Mouse (Mus musculus): ENCODE measurements around the gene B3gnt2. TPM values are rescaled to one million over a fixed set of nuclear protein-coding genes. Genes with fewer than 3 reads are reported as not detected.

B3gnt2 gene
- total RNA-seq, 4 experiments from 2014 or later, result 11.8 to 14.8 (median 14.0) TPM

DNA sequence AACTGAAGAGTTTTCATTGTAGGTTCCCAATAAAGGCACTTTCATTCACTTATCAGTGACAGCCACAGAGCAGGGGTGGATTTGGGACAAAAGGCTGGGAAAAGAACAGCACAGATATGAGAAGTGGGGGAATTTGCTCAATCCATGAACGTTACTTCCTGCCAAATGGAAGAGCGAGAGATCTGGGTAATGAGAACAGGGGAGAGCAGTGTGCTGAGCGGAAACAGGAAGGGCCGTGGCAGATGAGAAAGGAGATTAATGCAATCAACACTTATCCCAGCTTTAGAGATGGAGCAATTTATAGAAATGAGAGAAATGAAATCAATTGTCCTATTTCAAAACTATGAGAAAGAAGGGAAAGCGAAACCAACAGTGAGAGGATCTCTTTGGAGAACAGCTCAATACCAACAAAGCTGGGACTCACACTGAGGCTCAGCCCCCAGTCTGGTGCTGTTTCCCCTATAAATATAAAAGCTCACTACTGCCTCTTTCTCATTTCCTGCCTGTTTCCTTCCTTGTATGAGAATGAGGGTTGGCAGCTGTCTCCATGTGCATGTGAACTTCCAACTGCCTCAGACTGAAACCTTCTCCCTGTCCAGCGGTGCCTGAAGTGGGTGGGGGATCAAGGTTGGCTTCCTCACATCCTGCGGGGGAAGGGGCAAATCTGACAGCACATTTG is 11.0 kb upstream of the B3gnt2 start:
- no peak for DNase-seq (ENCODE audit: low spot score in 2 of 2)

- no peak for DNase-seq (ENCODE audit: low spot score in 2 of 2)
Measured at GRCm38 (mm10) chr11:22868582-22868981, 7.8 kb upstream of the B3gnt2 start.

- no peak for DNase-seq (ENCODE audit: low spot score in 2 of 2)
Measured at GRCm38 (mm10) chr11:22867691-22868090, 6.9 kb upstream of the B3gnt2 start.

- DNase-seq (ENCODE audit: low spot score in 2 of 2), result no peak
Measured at GRCm38 (mm10) chr11:22865635-22866246, 5.0 kb upstream of the B3gnt2 start.

GRCm38 (mm10) chr11:22864305-22865060 is 3.7 kb upstream of the B3gnt2 start:
- DNase-seq (ENCODE audit: low spot score in 2 of 2), result no peak

DNA sequence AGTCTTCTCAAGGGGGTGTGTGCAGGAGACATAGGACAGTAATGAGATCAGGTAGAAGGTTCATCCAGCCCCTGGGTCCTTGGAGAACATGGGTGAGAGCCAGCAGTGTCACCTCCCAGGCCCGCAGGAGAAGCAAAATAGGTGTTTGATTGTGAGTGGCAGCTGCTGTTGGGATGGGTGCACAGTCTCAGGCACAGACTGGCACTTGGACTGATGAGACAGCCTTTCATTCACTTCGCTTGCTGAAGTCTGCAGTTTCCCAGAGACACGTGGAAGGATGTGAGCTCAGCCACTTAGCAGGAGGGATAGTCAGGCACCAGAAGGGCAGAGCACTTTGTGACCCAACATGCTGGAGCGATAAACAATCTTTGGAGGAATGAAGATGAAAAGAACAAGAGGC is 2.8 kb upstream of the B3gnt2 start:
- DNase-seq (ENCODE audit: low spot score in 2 of 2), result no peak

DNA sequence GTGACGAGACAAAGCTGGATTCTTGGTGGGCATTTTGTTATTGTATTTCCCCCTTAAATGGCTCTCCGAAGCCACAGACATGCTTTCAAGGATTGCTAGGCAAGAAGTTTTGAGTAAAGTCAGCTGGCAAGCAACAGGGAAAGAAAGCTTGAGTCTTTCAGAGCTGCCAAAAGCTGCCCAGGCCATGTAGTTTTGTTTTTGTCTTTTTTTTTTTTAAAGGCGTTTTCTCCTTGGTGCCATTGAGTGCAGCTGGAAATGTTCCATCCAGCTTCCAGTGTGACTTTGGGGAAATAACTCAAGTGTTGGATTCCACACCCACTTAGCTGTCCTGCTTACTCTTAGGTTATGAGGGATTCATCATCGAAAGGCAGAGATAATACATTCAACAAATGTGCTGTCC is 554 bp upstream of the B3gnt2 start:
- DNase-seq (ENCODE audit: low spot score in 2 of 2), result no peak

DNA sequence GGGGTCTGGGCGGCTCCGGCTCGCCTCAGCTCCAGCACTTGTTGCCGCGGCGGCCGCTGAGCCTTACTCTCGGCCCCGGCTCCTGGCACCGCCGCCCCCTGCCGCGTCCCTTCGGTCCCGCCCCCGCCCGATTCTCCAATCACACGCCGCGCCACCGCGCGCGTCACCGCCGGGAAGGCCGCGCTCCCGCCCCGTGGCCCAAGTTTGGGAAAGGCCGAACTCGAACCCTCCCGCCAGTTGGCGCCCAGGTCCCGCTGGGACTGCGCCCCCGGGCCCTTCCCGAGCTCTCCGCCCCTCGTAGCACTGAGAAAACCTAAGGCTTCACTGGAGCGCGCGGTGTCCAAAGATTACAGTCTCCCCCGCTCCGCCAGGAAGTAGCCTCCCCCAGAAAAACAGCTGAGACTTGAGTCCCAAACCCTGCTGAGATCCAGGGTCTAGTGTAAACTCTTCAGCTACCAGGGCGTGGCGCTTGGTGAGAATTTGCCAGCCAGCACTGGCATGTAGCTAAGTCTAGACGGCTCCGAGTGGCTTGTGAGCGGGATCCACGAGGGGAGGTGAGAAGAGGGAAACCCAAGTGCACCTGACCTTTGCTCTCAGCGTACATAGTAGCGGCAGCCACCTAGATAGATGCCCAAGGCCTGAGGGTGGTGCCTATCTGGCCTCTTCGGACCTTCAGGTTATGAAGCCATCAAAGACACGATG is 977 bp downstream of the B3gnt2 start:
- peak; percentile 46 to 72 for DNase-seq (ENCODE audit: low spot score in 2 of 2)

DNA sequence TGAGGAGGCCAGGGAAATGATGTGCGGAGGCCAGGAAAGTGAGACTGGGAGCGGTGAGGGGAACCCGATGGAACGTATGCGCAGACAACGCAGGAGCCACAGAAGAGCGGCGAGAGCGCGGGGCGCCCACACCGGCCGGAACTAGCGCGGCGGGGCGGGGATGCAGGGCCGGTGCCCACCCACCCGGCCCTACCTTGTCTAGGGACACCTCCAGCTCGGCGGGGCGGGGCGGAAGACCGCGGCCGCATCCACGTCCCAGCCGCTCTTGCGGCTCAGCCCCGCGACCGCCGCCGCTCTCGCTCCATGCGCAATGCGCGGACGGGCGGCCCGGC is 1.5 kb downstream of the B3gnt2 start:
- no peak for DNase-seq (ENCODE audit: low spot score in 2 of 2)

DNA sequence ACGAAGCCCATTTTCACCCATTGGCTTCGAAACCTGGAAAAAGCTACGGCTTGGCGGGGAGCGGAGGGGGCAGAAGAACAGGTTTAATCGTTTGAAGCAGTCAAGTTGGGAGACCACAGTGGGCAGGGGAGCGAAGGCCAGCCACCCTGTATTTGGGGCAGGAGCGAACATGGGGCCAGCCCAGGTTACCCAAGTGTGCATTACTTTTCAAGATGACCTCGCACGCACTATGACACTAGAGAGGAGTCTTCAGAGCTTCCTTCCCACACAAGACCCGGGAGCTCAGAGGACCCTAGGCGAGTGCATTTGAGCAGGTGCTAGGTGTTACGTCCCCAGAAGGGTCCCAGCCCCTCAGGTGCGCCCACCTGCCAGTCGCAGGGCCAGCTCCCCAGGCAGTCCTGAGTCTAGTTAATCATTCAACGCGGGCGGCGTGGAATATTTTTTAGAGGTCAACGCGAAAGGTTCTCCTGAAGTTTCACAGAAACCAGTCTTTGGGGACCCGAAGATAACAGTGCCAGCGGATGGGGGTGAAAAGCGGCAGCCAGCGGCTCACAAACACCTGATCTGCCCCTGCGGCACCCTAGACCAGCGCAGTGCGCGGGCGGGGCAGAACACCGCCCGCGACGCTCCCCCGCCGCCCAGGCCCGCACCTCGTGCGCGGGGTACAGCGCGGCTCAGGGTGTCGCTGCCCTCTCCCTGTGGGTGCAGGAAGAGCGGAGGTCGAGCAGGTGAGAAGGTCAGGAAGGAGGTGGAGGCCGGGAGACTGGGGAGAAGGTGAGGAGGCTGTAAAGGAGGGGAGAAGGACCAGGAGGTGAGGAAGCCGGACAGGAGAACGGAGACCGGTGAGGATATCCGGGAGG is 2.1 kb downstream of the B3gnt2 start:
- DNase-seq (ENCODE audit: low spot score in 2 of 2), result no peak

DNA sequence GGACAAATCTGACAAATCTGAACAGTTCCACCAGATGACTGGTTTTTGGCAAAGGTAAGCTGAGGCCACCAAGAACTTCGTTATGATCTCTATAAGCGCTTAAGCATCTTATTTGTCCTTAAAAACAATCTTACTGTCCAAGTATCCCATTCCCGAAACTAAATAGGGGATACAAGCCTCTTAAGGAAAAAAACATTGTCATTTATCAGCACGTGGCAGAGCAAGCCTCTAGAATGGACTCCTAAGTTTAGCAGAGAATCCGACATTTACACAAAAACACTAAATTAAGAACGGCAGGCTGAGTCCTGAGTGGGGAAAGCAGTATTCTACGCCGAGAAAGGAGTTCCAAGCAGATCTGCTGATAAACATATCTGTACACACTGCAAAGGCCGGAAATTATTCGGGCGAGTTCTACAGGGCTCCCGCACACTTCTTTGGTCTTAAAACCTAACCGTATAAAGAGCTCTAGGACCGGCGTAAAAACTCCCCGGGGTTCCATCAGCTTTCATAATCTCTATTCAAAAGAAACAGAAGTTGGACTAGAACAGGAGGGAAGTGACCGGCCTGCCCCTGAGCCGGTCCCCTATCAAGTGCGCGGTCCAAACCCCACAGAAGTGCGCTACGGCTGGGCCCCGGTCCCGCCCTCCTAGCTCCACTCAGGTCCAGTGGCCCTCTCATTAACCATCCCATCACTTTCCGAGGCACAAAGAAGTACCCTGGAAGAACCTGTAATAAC is 2.9 kb downstream of the B3gnt2 start:
- no peak for DNase-seq (ENCODE audit: low spot score in 2 of 2)

DNA sequence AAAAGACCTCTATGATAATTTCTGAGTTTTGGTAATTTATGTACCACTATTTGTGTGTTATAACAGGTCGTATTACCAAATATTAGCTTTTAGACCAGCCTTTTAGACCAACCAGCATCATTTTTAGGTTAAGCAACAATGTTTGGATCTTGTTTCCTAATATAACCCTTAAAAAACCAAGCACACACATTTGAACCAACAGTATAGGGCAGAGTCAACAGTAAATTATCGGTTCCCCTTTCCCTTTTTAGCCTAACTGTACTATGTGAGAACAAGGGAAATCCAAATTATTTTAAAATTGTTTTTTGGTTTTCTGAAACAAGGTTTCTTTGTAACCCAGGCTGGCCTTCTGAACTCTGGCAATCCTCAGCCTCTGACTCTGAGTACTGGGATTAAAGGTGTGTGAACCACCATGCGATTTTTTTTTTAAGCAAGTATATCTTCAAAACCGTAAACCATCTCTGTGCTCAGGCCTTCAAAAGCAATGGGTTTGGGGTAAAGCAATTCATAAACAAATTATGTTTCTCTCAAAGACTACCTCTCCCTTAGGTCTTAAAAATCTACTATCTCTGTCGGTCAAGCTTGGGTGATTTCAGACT is 3.6 kb downstream of the B3gnt2 start:
- no peak for DNase-seq (ENCODE audit: low spot score in 2 of 2)

DNA sequence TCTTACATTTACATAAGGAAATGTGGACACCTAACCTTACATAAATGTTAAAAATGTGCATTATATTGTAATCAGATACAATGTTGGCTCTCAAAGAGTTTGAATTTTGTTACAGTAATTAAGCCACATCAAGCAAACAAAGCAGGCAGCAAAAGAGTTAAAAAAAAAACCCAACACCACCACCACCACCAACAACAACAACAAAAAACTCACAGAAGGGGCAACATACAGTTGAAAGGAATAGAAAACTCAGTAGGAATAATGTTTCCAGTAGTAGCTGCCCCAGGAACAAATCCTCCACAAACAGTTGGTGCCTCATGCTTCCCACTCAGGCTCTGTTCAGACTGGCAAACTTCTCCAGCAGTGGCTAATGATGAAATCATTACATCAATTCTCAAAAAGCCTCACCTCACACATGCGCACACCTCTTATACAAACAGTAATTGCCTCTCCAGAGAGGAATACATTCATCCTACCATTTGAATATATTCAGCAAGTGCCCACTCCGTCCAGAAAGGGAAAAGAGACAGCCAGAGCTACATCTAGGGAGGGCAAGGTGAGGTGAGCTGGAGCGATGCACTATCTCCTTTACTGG is 4.3 kb downstream of the B3gnt2 start:
- peak in 1 of 2 experiments; percentile 31 for DNase-seq (ENCODE audit: low spot score in 2 of 2)

GRCm38 (mm10) chr11:22854571-22854970 is 6.2 kb downstream of the B3gnt2 start:
- DNase-seq (ENCODE audit: low spot score in 2 of 2), result no peak

- no peak for DNase-seq (ENCODE audit: low spot score in 2 of 2)
Measured at GRCm38 (mm10) chr11:22853477-22854157, 7.1 kb downstream of the B3gnt2 start.

- DNase-seq (ENCODE audit: low spot score in 2 of 2), result no peak
Measured at GRCm38 (mm10) chr11:22852510-22852909, 8.3 kb downstream of the B3gnt2 start.

GRCm38 (mm10) chr11:22851416-22851815 is 9.3 kb downstream of the B3gnt2 start:
- no peak for DNase-seq (ENCODE audit: low spot score in 2 of 2)

- no peak for DNase-seq (ENCODE audit: low spot score in 2 of 2)
Measured at GRCm38 (mm10) chr11:22850077-22850476, 10.7 kb downstream of the B3gnt2 start.

DNA sequence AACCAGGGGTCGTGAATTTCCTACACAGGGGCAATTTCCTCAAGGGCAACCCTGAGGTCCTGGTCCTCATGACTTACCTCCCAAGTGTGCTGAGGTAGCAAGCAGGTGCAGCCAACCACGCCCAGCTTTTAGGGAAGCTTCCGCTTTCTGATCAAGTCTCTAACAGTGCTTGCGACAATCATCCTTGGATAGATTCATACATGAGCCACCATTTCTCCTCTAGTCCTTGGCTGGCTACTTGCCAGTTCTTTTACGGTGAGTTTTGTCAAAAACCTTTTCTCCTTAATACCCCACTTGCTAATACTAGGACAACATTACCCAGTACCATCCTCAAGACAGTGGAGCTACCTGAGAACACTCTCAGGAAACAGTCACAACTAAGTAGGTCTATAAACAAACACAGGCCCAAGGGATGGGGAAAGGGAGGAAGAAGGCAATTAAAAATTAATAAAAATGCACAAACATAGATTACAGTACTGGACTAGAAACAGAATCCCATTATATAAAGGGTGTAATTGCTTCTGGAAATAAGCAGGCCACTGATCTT is 12.0 kb downstream of the B3gnt2 start:
- DNase-seq (ENCODE audit: low spot score in 2 of 2), result no peak

Data from layer of hippocampus, adult 8-10 months (tissue).